In the genomic region with DNA sequence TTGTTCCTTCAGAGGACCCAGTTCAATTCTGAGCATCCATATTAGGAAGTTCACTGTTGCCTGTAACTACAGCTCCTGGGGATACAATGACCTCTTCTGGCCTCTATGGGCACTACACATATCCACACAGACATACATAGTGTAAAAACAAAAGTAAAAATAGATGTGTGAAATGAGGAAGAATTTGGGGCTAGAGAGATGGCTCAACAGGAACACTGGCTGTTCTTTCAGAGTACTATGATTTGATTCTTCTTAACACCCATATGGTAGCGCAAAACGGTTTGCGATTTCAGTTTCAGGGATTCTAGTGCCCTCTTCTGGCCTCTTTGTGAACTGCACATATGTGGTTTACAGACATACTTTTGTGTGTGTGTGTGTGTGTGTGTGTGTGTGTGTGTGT, we compare ENCODE assay signal across 9 mouse cellular contexts. TPM values are rescaled to one million over a fixed set of nuclear protein-coding genes. Genes with fewer than 3 reads are reported as not detected.
DNase-seq lines count a peak whose midpoint lies in the region; ATAC-seq and TF ChIP-seq lines count a peak whose summit lies in the region.
"Had no signal": no experiment of that assay in that cellular context is flagged by ENCODE, and none has a peak within 500 bp of the region (broad histone marks: within the 10 kb centered on the region; RNA-seq: fewer than 3 reads in every experiment).

No protein-coding gene starts in this region.

- H3K9ac ChIP-seq in intestine, embryonic 15.5 days, result no peak overlapping the region
- H3K9ac ChIP-seq: stomach, embryonic 15.5 days had no signal

- no peaks in the 10 kb centered on the region for H3K27me3 ChIP-seq in intestine, embryonic 15.5 days (replicated peaks)
- H3K27me3 ChIP-seq: stomach, embryonic 15.5 days had no signal

- 39% methylated on average over 3 of the region's 3 CpGs for WGBS in intestine, embryonic 15.5 days

- H3K27ac ChIP-seq in layer of hippocampus, adult 2 months, result no peak overlapping the region
- no peak overlapping the region for H3K27ac ChIP-seq in intestine, embryonic 15.5 days
- H3K27ac ChIP-seq: stomach, embryonic 15.5 days had no signal

- H3K4me3 ChIP-seq in layer of hippocampus, adult 2 months, result no peak overlapping the region
- H3K4me3 ChIP-seq in intestine, embryonic 15.5 days (replicated peaks), result no peak overlapping the region
- H3K4me3 ChIP-seq: erythroblast, embryonic 14.5 days; stomach, embryonic 15.5 days had no signal

- DNase-seq in layer of hippocampus, adult 2 months (ENCODE audit: low spot score in 2 of 2), result peak in 1 of 2 experiments; percentile 12
- DNase-seq in layer of hippocampus, postnatal 25 days (ENCODE audit: extremely low spot score in 1 of 2, low spot score in 1 of 2), result no peak
- DNase-seq in ES-CJ7 (ENCODE audit: low read depth, low spot score), result peak; percentile 46
- DNase-seq in adrenal gland, postnatal 10 days, result peak; percentile 36
- DNase-seq in heart, postnatal 36 days, result peak; percentile 2 to 25
- peak; percentile 27 for DNase-seq in lung, postnatal 10 days

- no peak overlapping the region for H3K4me2 ChIP-seq in intestine, embryonic 15.5 days (replicated peaks)
- H3K4me2 ChIP-seq: stomach, embryonic 15.5 days had no signal

- no peaks in the 10 kb centered on the region for H3K36me3 ChIP-seq in intestine, embryonic 15.5 days
- H3K36me3 ChIP-seq: stomach, embryonic 15.5 days had no signal

- intact Hi-C loops in heart, postnatal 36 days (cut with DNase I), result loop anchor here (1.0 kb wide), 1 partner anchor 243 kb away; no protein-coding TSS in a partner anchor

- no peak for ATAC-seq in intestine, embryonic 15.5 days

- peak; percentile 69 for TF ChIP-seq CTCF in layer of hippocampus, adult 2 months (conservative IDR thresholded peaks at IDR 0.05)

- H3K9me3 ChIP-seq in intestine, embryonic 15.5 days, result no peaks in the 10 kb centered on the region
- H3K9me3 ChIP-seq: stomach, embryonic 15.5 days had no signal

- no peaks in the 10 kb centered on the region for H3K4me1 ChIP-seq in intestine, embryonic 15.5 days (replicated peaks)
- H3K4me1 ChIP-seq: stomach, embryonic 15.5 days had no signal

RNA-seq across cellular contexts. Expression of a gene that starts 48.9 kb away (rescaled TPM):
- total RNA-seq in layer of hippocampus, adult 2 months (2021), result under 1 TPM; 0.10 to 0.25 TPM
- total RNA-seq in layer of hippocampus, postnatal 25 days (2021), result under 1 TPM; 0.16 to 0.20 TPM
- total RNA-seq in adrenal gland, postnatal 10 days (2021), result under 1 TPM; 0.24 TPM
- under 1 TPM; 0.22 TPM for total RNA-seq in heart, postnatal 36 days (2021)
- 0.10 and 0.20 TPM in 2 replicates for polyA plus RNA-seq in intestine, embryonic 15.5 days (2015; fragmentation: Nextera tagmentation; extraction: Ambion mirVana)
- polyA plus RNA-seq: erythroblast, embryonic 14.5 days had no signal

Comparison
In these comparisons a context has a peak if more than half of its experiments do, and no peak if none do; other contexts are left out.
1. DNase-seq: peak in ES-CJ7 (single experiment), adrenal gland, postnatal 10 days (single experiment), heart, postnatal 36 days (2 of 2) and lung, postnatal 10 days (single experiment); none in layer of hippocampus, postnatal 25 days (0 of 2).